29 mouse cellular contexts compared by ENCODE assay signal in genomic region chr17:12595846-12596515, GRCm38 (mm10). TPM values are rescaled to one million over a fixed set of nuclear protein-coding genes. Genes with fewer than 3 reads are reported as not detected.
A peak's percentile ranks its signal among the peaks of the same experiment; 100 is the strongest.
DNase-seq lines count a peak whose midpoint lies in the region; ATAC-seq and TF ChIP-seq lines count a peak whose summit lies in the region.
"Had no signal": no experiment of that assay in that cellular context is flagged by ENCODE, and none has a peak within 500 bp of the region (broad histone marks: within the 10 kb centered on the region; RNA-seq: fewer than 3 reads in every experiment).

No protein-coding gene starts in this region.

- H3K27me3 ChIP-seq in hindbrain, embryonic 12.5 days = no peaks in the 10 kb centered on the region
- no peaks in the 10 kb centered on the region for H3K27me3 ChIP-seq in hindbrain, embryonic 16.5 days (replicated peaks; ENCODE audit: control insufficient read depth, insufficient read depth, low read length)
- no peaks in the 10 kb centered on the region for H3K27me3 ChIP-seq in midbrain, postnatal 0 days (ENCODE audit: insufficient read depth, low read length)
- no peaks in the 10 kb centered on the region for H3K27me3 ChIP-seq in midbrain, embryonic 16.5 days (ENCODE audit: control insufficient read depth, insufficient read depth, low read depth, low read length)
- H3K27me3 ChIP-seq: liver, embryonic 13.5 days; midbrain, embryonic 12.5 days had no signal

- no peak for TF ChIP-seq CTCF in midbrain, postnatal 0 days (IDR thresholded peaks at IDR 0.05)

- no peak overlapping the region for H3K4me3 ChIP-seq in hindbrain, embryonic 12.5 days
- H3K4me3 ChIP-seq in hindbrain, embryonic 16.5 days (ENCODE audit: low read length) = no peak overlapping the region
- H3K4me3 ChIP-seq in midbrain, postnatal 0 days (ENCODE audit: low read depth, low read length) = no peak overlapping the region
- no peak overlapping the region for H3K4me3 ChIP-seq in midbrain, embryonic 16.5 days (ENCODE audit: low read depth, low read length)
- H3K4me3 ChIP-seq: liver, embryonic 13.5 days; midbrain, embryonic 12.5 days had no signal

- peak; percentile 64 to 69 for DNase-seq in cerebellum, postnatal 14 days
- no peak for DNase-seq in cerebellum, adult 11-12 months
- peak; percentile 9 for DNase-seq in midbrain, postnatal 0 days (ENCODE audit: low spot score)
- DNase-seq in retina, embryonic 14.5 days (ENCODE audit: low spot score) = peak; percentile 31
- DNase-seq in thymus, postnatal 25 days = no peak
- DNase-seq: adrenal gland, adult 2 months; gastrocnemius, postnatal 36 days; kidney, adult 2 months; kidney, postnatal 36 days; layer of hippocampus, postnatal 36 days; liver, embryonic 13.5 days; lung, embryonic 14.5 days; right cerebral cortex, postnatal 4 days had no signal

- no peak overlapping the region for H3K9ac ChIP-seq in hindbrain, embryonic 12.5 days
- no peak overlapping the region for H3K9ac ChIP-seq in hindbrain, embryonic 16.5 days (ENCODE audit: low read depth, low read length)
- no peak overlapping the region for H3K9ac ChIP-seq in midbrain, postnatal 0 days (replicated peaks; ENCODE audit: low read length, poor library complexity, severe bottlenecking)
- H3K9ac ChIP-seq in midbrain, embryonic 16.5 days (ENCODE audit: low read depth, low read length) = no peak overlapping the region
- H3K9ac ChIP-seq: liver, embryonic 13.5 days; lung, embryonic 14.5 days; midbrain, embryonic 12.5 days had no signal

- H3K27ac ChIP-seq in hindbrain, embryonic 12.5 days = no peak overlapping the region
- H3K27ac ChIP-seq in hindbrain, embryonic 16.5 days (ENCODE audit: low read depth, low read length) = no peak overlapping the region
- H3K27ac ChIP-seq in midbrain, postnatal 0 days (ENCODE audit: low read depth, low read length) = no peak overlapping the region
- no peak overlapping the region for H3K27ac ChIP-seq in midbrain, embryonic 16.5 days (ENCODE audit: low read length)
- H3K27ac ChIP-seq: liver, embryonic 13.5 days; midbrain, embryonic 12.5 days had no signal

- peak; percentile 32; the same call in 1 of the 2 replicates for ATAC-seq in hindbrain, embryonic 12.5 days (ENCODE audit: low FRiP score)
- ATAC-seq in hindbrain, embryonic 16.5 days = no peak; the same call in 1 of the 2 replicates
- ATAC-seq in midbrain, postnatal 0 days (ENCODE audit: low FRiP score) = no peak
- no peak for ATAC-seq in midbrain, embryonic 16.5 days
- ATAC-seq: Patski had no signal

- H3K4me1 ChIP-seq in hindbrain, embryonic 12.5 days = no peaks in the 10 kb centered on the region
- no peaks in the 10 kb centered on the region for H3K4me1 ChIP-seq in hindbrain, embryonic 16.5 days (ENCODE audit: control insufficient read depth, insufficient read depth, low read depth, low read length)
- H3K4me1 ChIP-seq in midbrain, postnatal 0 days (ENCODE audit: insufficient read depth, low read length) = no peaks in the 10 kb centered on the region
- H3K4me1 ChIP-seq in midbrain, embryonic 16.5 days (ENCODE audit: control insufficient read depth, insufficient read depth, low read length) = no peaks in the 10 kb centered on the region
- H3K4me1 ChIP-seq: liver, embryonic 13.5 days; midbrain, embryonic 12.5 days had no signal

- no peak overlapping the region for H3K4me2 ChIP-seq in hindbrain, embryonic 12.5 days (replicated peaks)
- H3K4me2 ChIP-seq in hindbrain, embryonic 16.5 days (ENCODE audit: low read length) = no peak overlapping the region
- no peak overlapping the region for H3K4me2 ChIP-seq in midbrain, postnatal 0 days (ENCODE audit: low read depth, low read length, poor library complexity, severe bottlenecking)
- H3K4me2 ChIP-seq in midbrain, embryonic 16.5 days (ENCODE audit: low read length) = no peak overlapping the region
- H3K4me2 ChIP-seq: liver, embryonic 13.5 days; lung, embryonic 14.5 days; midbrain, embryonic 12.5 days had no signal

- no peaks in the 10 kb centered on the region for H3K36me3 ChIP-seq in hindbrain, embryonic 12.5 days
- no peaks in the 10 kb centered on the region for H3K36me3 ChIP-seq in hindbrain, embryonic 16.5 days (ENCODE audit: control insufficient read depth, insufficient read depth, low read length)
- H3K36me3 ChIP-seq in midbrain, postnatal 0 days (ENCODE audit: insufficient read depth, low read length) = no peaks in the 10 kb centered on the region
- H3K36me3 ChIP-seq in midbrain, embryonic 16.5 days (ENCODE audit: control insufficient read depth, insufficient read depth, low read length) = no peaks in the 10 kb centered on the region
- H3K36me3 ChIP-seq: liver, embryonic 13.5 days; midbrain, embryonic 12.5 days had no signal

- WGBS in hindbrain, embryonic 12.5 days = 70% methylated on average over 12 of the region's 13 CpGs
- WGBS in hindbrain, embryonic 16.5 days = 72% methylated on average over 13 of the region's 13 CpGs
- 84% methylated on average over 13 of the region's 13 CpGs for WGBS in midbrain, postnatal 0 days
- 80% methylated on average over 13 of the region's 13 CpGs for WGBS in midbrain, embryonic 16.5 days

- H3K9me3 ChIP-seq in hindbrain, embryonic 12.5 days (replicated peaks) = peaks cover 7% of the 10 kb centered on the region
- H3K9me3 ChIP-seq in hindbrain, embryonic 16.5 days (ENCODE audit: control insufficient read depth, low read length) = 0 out of 2 replicates have a peak, but pooled peaks cover 2% of the 10 kb centered on the region
- no peaks in the 10 kb centered on the region for H3K9me3 ChIP-seq in midbrain, postnatal 0 days (ENCODE audit: low read length)
- H3K9me3 ChIP-seq in midbrain, embryonic 16.5 days (replicated peaks; ENCODE audit: control insufficient read depth, low read length, poor library complexity, severe bottlenecking) = no peaks in the 10 kb centered on the region

RNA-seq across cellular contexts. Expression of gene Slc22a2, which starts 12.0 kb away (rescaled TPM):
- 0.13 TPM in 1 of 2 replicates, not detected in the other for polyA plus RNA-seq in hindbrain, embryonic 12.5 days (2016; fragmentation: Nextera tagmentation; extraction: Ambion mirVana)
- 1.0 and 2.5 TPM in 2 replicates for polyA plus RNA-seq in hindbrain, embryonic 16.5 days (2015; fragmentation: Nextera tagmentation; extraction: Ambion mirVana)
- 0.44 and 0.66 TPM in 2 replicates for total RNA-seq in midbrain, postnatal 0 days (2014; rRNA removed)
- polyA plus RNA-seq in midbrain, postnatal 0 days (2015; fragmentation: Nextera tagmentation; extraction: Ambion mirVana) = 0.72 and 0.83 TPM in 2 replicates
- polyA plus RNA-seq in midbrain, embryonic 16.5 days (2015; fragmentation: Nextera tagmentation; extraction: Ambion mirVana) = 0.85 and 1.3 TPM in 2 replicates
- total RNA-seq: adrenal gland, adult 2 months; ES-E14; gastrocnemius, adult 18-20 months; gastrocnemius, postnatal 36 days; heart, adult 8-10 months; hematopoietic stem cell, adult 5-6 weeks; megakaryocyte, adult 5-6 weeks had no signal
- polyA plus RNA-seq: embryonic facial prominence, embryonic 11.5 days; forebrain, embryonic 11.5 days; heart, postnatal 0 days; limb, embryonic 14.5 days; liver, embryonic 13.5 days; lung, embryonic 14.5 days; neural tube, embryonic 11.5 days; Patski; stomach, embryonic 14.5 days had no signal

Comparison
In these comparisons a context has a peak if more than half of its experiments do, and no peak if none do; other contexts are left out.
1. DNase-seq: peak in cerebellum, postnatal 14 days (2 of 2), midbrain, postnatal 0 days (single experiment) and retina, embryonic 14.5 days (single experiment); none in cerebellum, adult 11-12 months (single experiment) and thymus, postnatal 25 days (single experiment).